Mouse (Mus musculus) midbrain, postnatal 0 days (tissue): ENCODE measurements around the gene Gm42906. TPM values are rescaled to one million over a fixed set of nuclear protein-coding genes. Genes with fewer than 3 reads are reported as not detected.
A peak's percentile ranks its signal among the peaks of the same experiment; 100 is the strongest.

Source experiments
- ATAC-seq: fragments of 200-750 bp; cut with Nextera tagmentation; 2 replicates; pipeline ENCODE4 v1.8.0; 2017; ENCODE audit warnings: moderate number of reproducible peaks, mild to moderate bottlenecking, moderate TSS enrichment, moderate library complexity; ENCODE audit not compliant: low FRiP score
- DNase-seq: peaks from one replicate; pipeline ENCODE4 v3.0.0-alpha.2; 2015; ENCODE audit warnings: low spot score
- H3K27ac ChIP-seq: fragments of 300-500 bp; sonication (generic); 2 replicates; pipeline ENCODE4 v1.5.1; 2014; ENCODE audit warnings: low read depth, mild to moderate bottlenecking, low read length, mixed read lengths
- H3K27me3 ChIP-seq: fragments of 300-500 bp; sonication (generic); 2 replicates; pipeline ENCODE4 v1.6.1; 2014; ENCODE audit warnings: low read length, control low read depth, mixed read lengths; ENCODE audit not compliant: insufficient read depth
- H3K36me3 ChIP-seq: fragments of 300-500 bp; sonication (generic); 2 replicates; pipeline ENCODE4 v1.6.1; 2014; ENCODE audit warnings: low read length, control low read depth, mixed read lengths; ENCODE audit not compliant: insufficient read depth
- H3K4me1 ChIP-seq: fragments of 300-500 bp; sonication (generic); 2 replicates; pipeline ENCODE4 v1.6.1; 2014; ENCODE audit warnings: mild to moderate bottlenecking, control low read depth, antibody characterized with exemption, low read length, mixed read lengths; ENCODE audit not compliant: insufficient read depth
- H3K4me2 ChIP-seq: fragments of 300-500 bp; sonication (generic); 2 replicates; pipeline ENCODE4 v1.6.1; 2014; ENCODE audit warnings: low read depth, mild to moderate bottlenecking, low read length, mixed read lengths; ENCODE audit not compliant: poor library complexity, severe bottlenecking
- H3K4me3 ChIP-seq: fragments of 300-500 bp; sonication (generic); 2 replicates; pipeline ENCODE4 v1.5.1; 2014; ENCODE audit warnings: low read depth, mild to moderate bottlenecking, low read length, moderate library complexity
- H3K9ac ChIP-seq: fragments of 300-500 bp; sonication (generic); replicated peaks from 2 replicates; pipeline ENCODE4 v1.6.1; 2014; ENCODE audit warnings: mild to moderate bottlenecking, low read length, moderate library complexity, mixed read lengths; ENCODE audit not compliant: poor library complexity, severe bottlenecking
- H3K9me3 ChIP-seq: fragments of 300-500 bp; sonication (generic); 2 replicates; pipeline ENCODE4 v1.6.1; 2016; ENCODE audit warnings: low read length, control low read depth
- CTCF ChIP-seq: IDR thresholded peaks from 2 replicates; pipeline ENCODE4 v1.5.1; 2016; ENCODE audit warnings: antibody characterized with exemption, mild to moderate bottlenecking
- WGBS: fragments of 180-500 bp; shearing (Covaris S2); extraction: QIAGEN DNeasy Blood & Tissue Kit; methylation state at CpG from one replicate; pipeline ENCODE4 v1.1.7; 2014; 5-methylcytosine and 5-hydroxymethylcytosine counted together
- polyA plus RNA-seq: library from polyadenylated mRNA; unstranded; fragments of >200 nt; fragmentation: Nextera tagmentation; extraction: Ambion mirVana; gene quantifications from 2 replicates; pipeline ENCODE4 v1.2.1, GENCODE M21; 2015
- total RNA-seq: library from RNA; depleted of rRNA; stranded (reverse); fragments of >200 nt; gene quantifications from 2 replicates; pipeline ENCODE4 v1.2.3, GENCODE M21; 2014

Gene Gm42906
- total and polyA plus RNA-seq, 2 experiments from 2014 or later = not detected

- Histone ChIP-seq H3K36me3 (no peaks in the 10 kb centered on the region), H3K4me3 (no peak overlapping the region), H3K9ac (no peak overlapping the region), H3K27ac (no peak overlapping the region), H3K9me3 (no peaks in the 10 kb centered on the region), H3K4me2 (no peak overlapping the region), H3K27me3 (no peaks in the 10 kb centered on the region), H3K4me1 (no peaks in the 10 kb centered on the region)
- 68% methylated on average over 7 of the region's 7 CpGs for WGBS
- ATAC-seq = no peak
- no peak for TF ChIP-seq CTCF
- DNase-seq = peak; percentile 29
Measured at GRCm38 (mm10) chr5:151037871-151038270, 390.1 kb downstream of the Gm42906 start.

- no peaks in the 10 kb centered on the region for H3K4me1 ChIP-seq
- DNase-seq = peak; percentile 56
Measured at GRCm38 (mm10) chr5:151034715-151035512, 393.0 kb downstream of the Gm42906 start.

DNA sequence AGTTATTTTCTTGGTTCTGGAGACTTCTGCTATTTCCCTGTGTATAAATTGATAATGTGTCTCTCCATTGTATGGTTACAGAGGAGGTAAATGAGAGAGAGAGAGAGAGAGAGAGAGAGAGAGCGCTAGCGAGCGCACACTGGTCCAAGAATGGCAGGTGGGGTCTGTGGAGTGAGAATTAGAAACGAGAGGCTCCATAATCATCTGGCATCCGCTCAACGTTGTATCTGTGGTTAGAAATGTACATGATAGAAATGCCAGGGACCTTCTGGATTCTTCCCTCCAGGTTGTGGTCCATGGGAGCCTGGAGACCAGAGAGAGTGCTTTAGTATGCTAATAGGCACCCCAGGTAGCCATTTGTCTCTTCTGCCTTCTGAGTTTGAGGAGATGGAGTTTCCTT is 399.1 kb downstream of the Gm42906 start:
- H3K4me2 ChIP-seq = no peak overlapping the region
- H3K27ac ChIP-seq = no peak overlapping the region
- no peak overlapping the region for H3K4me3 ChIP-seq
- TF ChIP-seq CTCF = no peak
- no peaks in the 10 kb centered on the region for H3K36me3 ChIP-seq
- H3K27me3 ChIP-seq = no peaks in the 10 kb centered on the region
- DNase-seq (peak; percentile 79), ATAC-seq (no peak)
- WGBS = 69% methylated on average over 6 of the region's 6 CpGs
- H3K4me1 ChIP-seq = no peaks in the 10 kb centered on the region
- no peak overlapping the region for H3K9ac ChIP-seq
- H3K9me3 ChIP-seq = no peaks in the 10 kb centered on the region

More at GRCm38 (mm10) chr5:151034715-151035512, 393.0 kb downstream of the Gm42906 start:
- 70% methylated on average over 9 of the region's 9 CpGs for WGBS
- ATAC-seq = no peak
- H3K9ac ChIP-seq = no peak overlapping the region
- no peaks in the 10 kb centered on the region for H3K9me3 ChIP-seq
- no peak overlapping the region for H3K4me3 ChIP-seq
- no peaks in the 10 kb centered on the region for H3K27me3 ChIP-seq
- H3K4me2 ChIP-seq = no peak overlapping the region
- H3K27ac ChIP-seq = no peak overlapping the region
- H3K36me3 ChIP-seq = no peaks in the 10 kb centered on the region
- no peak for TF ChIP-seq CTCF

DNA sequence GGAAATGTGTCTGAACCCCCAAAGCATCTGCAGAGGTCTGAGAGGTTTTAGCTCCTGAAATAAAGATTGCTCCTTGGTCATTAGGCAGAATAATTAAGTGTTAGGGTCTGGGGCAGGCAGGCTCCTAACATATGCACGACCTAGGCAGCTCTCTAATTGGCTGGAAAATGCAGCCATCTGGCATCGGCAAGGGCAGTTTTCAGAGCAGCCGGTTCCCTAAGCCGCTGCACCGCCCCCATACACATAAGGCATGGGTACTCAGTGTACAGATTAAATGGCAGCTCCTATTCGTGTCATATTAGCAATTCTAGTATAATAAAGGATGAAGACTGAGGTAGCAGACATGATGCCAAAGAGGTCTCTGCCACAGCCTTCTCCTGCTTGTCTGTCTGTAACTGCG is 400.8 kb downstream of the Gm42906 start:
- DNase-seq (peak; percentile 71), ATAC-seq (no peak; the same call in 1 of the 2 replicates)
- no peaks in the 10 kb centered on the region for H3K36me3 ChIP-seq

GRCm38 (mm10) chr5:151026069-151026468 is 401.9 kb downstream of the Gm42906 start:
- H3K4me2 ChIP-seq = no peak overlapping the region
- H3K27me3 ChIP-seq = no peaks in the 10 kb centered on the region
- H3K4me1 ChIP-seq = peaks cover 9% of the 10 kb centered on the region; the same call in 1 of the 2 replicates
- 97% methylated on average over 4 of the region's 4 CpGs for WGBS
- H3K4me3 ChIP-seq = no peak overlapping the region
- H3K9me3 ChIP-seq = no peaks in the 10 kb centered on the region
- no peaks in the 10 kb centered on the region for H3K36me3 ChIP-seq
- DNase-seq = no peak
- no peak for TF ChIP-seq CTCF
- H3K9ac ChIP-seq = no peak overlapping the region
- ATAC-seq = no peak
- H3K27ac ChIP-seq = no peak overlapping the region

More for the DNA sequence above, 400.8 kb downstream of the Gm42906 start:
- H3K9me3 ChIP-seq = no peaks in the 10 kb centered on the region
- no peak overlapping the region for H3K9ac ChIP-seq
- H3K27ac ChIP-seq = no peak overlapping the region
- H3K4me3 ChIP-seq = no peak overlapping the region
- no peak overlapping the region for H3K4me2 ChIP-seq
- no peak for TF ChIP-seq CTCF
- WGBS = 31% methylated on average over 7 of the region's 7 CpGs
- H3K27me3 ChIP-seq = no peaks in the 10 kb centered on the region
- peaks cover 9% of the 10 kb centered on the region; the same call in 1 of the 2 replicates for H3K4me1 ChIP-seq

DNA sequence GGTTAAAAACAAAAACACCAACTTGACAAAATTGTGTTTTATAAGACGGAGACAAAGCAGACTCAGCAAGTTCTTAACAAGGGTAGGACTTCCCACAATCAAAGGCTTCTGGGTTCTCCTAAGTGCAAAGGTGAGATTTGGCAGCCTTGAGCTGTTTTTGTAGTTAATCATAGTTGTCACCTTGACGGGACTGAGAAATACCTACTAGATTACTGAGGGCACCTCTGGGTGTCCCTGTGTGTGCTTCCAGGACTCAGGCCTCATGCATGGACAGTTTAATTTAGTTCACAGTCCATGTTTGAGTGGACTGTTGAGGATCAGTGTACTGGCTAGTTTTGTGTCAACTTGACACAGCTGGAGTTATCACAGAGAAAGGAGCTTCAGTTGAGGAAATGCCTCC is 403.5 kb downstream of the Gm42906 start:
- Histone ChIP-seq H3K9me3 (no peaks in the 10 kb centered on the region), H3K36me3 (no peaks in the 10 kb centered on the region), H3K4me2 (no peak overlapping the region), H3K9ac (no peak overlapping the region), H3K4me3 (no peak overlapping the region), H3K27ac (no peak overlapping the region), H3K4me1 (peaks cover 13% of the 10 kb centered on the region; the same call in 1 of the 2 replicates), H3K27me3 (no peaks in the 10 kb centered on the region)
- DNase-seq (no peak), ATAC-seq (no peak)
- no peak for TF ChIP-seq CTCF
- WGBS = 80% methylated on average over 2 of the region's 2 CpGs
